Mouse (Mus musculus) ES-Bruce4 (cell line): Measurements from ENCODE around the gene Cxcl9. TPM values are rescaled to one million over a fixed set of nuclear protein-coding genes. Genes with fewer than 3 reads are reported as not detected.

ENCODE experiments used
- H3K27ac ChIP-seq: 2 replicates; pipeline ENCODE4 v1.5.1; 2012; ENCODE audit warnings: low read length, inconsistent platforms; ENCODE audit not compliant: insufficient read depth
- H3K27me3 ChIP-seq: 2 replicates; pipeline ENCODE4 v1.6.1; 2012; ENCODE audit warnings: mild to moderate bottlenecking, low read length, inconsistent platforms; ENCODE audit not compliant: control insufficient read depth, poor library complexity, insufficient read depth, severe bottlenecking
- H3K36me3 ChIP-seq: 2 replicates; pipeline ENCODE4 v1.6.1; 2012; ENCODE audit warnings: inconsistent platforms, mild to moderate bottlenecking, low read length, moderate library complexity; ENCODE audit not compliant: control insufficient read depth, poor library complexity, insufficient read depth, severe bottlenecking
- H3K4me1 ChIP-seq: one replicate; pipeline ENCODE4 v1.8.1; 2011; ENCODE audit warnings: low read length; ENCODE audit not compliant: control insufficient read depth, insufficient read depth
- H3K4me3 ChIP-seq: 2 replicates; pipeline ENCODE4 v1.5.1; 2011; ENCODE audit warnings: low read depth, mild to moderate bottlenecking, low read length
- H3K9ac ChIP-seq: 2 replicates; pipeline ENCODE4 v1.6.1; 2012; ENCODE audit warnings: low read depth, mild to moderate bottlenecking, inconsistent platforms; ENCODE audit not compliant: poor library complexity, severe bottlenecking
- H3K9me3 ChIP-seq: replicated peaks from 2 replicates; pipeline ENCODE4 v1.6.1; 2012; ENCODE audit warnings: mild to moderate bottlenecking, low read length, inconsistent platforms; ENCODE audit not compliant: control insufficient read depth, poor library complexity, insufficient read depth, severe bottlenecking
- CTCF ChIP-seq: IDR thresholded peaks from one replicate; pipeline ENCODE4 v1.8.1; 2011; ENCODE audit warnings: low read depth, low read length
- EP300 ChIP-seq: IDR thresholded peaks from 2 replicates; pipeline ENCODE4 v1.6.1; 2011; ENCODE audit warnings: low read depth, low read length; ENCODE audit not compliant: insufficient read depth
- POLR2A ChIP-seq: IDR thresholded peaks from one replicate; pipeline ENCODE4 v1.8.1; 2011; ENCODE audit warnings: low read length; ENCODE audit not compliant: insufficient read depth
- polyA plus RNA-seq: library from polyadenylated mRNA; stranded (reverse); fragments of >200 nt; gene quantifications from 2 replicates; pipeline ENCODE4 v1.2.4, GENCODE M21; 2011; ENCODE audit warnings: low read depth; ENCODE audit not compliant: missing spikeins, insufficient read depth, insufficient read length

The Cxcl9 gene
- polyA plus RNA-seq, 1 experiment: not detected

DNA sequence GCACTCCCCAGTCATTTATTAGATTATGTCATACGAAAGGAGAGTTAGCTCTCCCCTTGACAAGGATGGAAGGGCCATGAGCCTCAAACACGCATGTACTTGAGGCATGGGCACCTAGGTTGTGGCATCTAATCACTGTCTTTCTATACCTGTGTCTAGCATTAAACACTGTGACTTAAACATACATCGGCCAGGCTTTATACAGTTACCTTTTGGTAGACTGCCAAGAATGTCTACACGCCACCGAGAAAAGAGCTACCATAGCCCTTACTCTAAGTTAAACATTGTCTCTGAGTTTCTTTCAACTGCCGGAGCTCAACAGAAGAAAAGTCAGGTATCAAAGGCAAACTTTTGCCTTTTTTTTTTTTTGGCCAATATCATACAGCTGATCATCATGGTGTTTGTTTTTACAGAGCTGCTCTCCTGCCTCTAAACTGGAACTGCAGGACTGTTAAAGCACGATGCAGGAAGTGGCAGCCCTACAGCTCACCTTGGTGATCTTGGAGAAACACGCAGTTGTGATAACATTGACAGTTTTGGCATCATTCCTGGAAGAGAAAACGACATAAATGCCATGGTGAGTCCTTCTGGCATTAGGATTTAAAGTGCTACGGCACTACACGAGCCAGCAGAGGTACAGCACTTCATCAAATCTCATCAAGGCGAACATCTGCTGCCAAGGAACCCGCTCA lies 25.6 kb downstream of the Cxcl9 start:
- Histone ChIP-seq H3K36me3 (peaks cover 60% of the 10 kb centered on the region), H3K4me3 (no peak overlapping the region), H3K27ac (no peak overlapping the region), H3K9me3 (no peaks in the 10 kb centered on the region), H3K4me1 (no peaks in the 10 kb centered on the region), H3K27me3 (no peaks in the 10 kb centered on the region), H3K9ac (no peak overlapping the region)
- TF ChIP-seq CTCF: no peak
- TF ChIP-seq POLR2A: no peak
- no peak for TF ChIP-seq EP300

DNA sequence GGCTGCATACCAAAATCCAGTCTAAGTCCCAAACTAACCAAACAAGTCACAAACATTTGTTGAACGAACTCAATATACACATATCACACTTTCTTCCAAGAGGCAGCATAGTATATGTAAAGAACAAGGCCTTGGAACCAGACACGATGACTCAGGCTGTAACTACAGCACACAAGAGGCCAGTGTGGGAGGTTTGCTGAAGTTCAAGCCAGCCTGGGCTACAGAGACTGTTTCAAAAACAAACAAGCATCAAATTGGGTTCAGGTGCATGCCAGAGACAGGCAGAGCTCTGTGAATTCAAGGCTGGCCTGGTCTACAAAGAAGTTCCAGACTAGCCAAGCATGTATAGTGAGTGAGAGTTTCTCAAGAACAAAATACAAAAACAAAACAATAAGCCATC lies 33.4 kb downstream of the Cxcl9 start:
- Histone ChIP-seq H3K4me3 (no peak overlapping the region), H3K27ac (no peak overlapping the region), H3K36me3 (peaks cover 62% of the 10 kb centered on the region), H3K9me3 (no peaks in the 10 kb centered on the region), H3K27me3 (no peaks in the 10 kb centered on the region), H3K9ac (no peak overlapping the region), H3K4me1 (no peaks in the 10 kb centered on the region)
- no peak for TF ChIP-seq POLR2A
- TF ChIP-seq EP300: no peak
- TF ChIP-seq CTCF: no peak

DNA sequence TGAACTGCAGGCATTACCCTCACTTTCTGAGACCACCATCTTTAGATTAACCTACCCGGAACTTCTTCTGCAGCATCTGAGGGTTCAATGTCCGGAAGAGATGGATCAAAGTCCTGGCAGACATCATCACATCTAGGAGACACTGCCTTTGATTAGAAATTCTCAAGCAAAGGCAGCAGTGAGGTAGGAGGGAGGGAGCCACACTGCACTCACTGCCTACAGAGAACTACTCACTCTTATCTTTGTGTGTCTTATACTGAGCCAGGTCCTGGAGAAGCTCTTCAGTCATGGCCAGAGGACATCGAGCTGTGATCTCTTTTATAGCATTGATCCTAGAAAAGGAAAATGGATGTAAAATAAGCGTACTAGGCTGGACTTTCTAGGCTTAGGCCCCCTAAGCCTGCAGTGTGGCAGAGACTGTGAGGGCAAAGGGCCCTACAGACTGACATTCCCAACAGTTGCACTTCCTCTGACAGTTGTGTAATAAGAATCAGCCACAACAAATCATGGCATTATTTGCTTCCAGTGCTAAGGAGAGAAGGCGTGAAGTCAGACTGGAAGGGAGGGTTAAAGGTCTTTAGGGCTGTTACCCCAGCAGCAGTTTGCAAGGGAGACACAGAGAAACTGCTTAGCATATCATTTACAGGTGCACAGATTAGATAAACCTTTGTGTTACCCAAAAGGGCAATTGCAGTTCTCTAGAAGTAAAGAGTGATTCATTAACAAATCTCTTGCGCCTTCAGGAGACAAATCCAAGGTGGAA lies 36.0 kb downstream of the Cxcl9 start:
- H3K9me3 ChIP-seq: no peaks in the 10 kb centered on the region
- no peak for TF ChIP-seq EP300
- no peak for TF ChIP-seq POLR2A
- no peak for TF ChIP-seq CTCF
- H3K4me3 ChIP-seq: no peak overlapping the region
- H3K9ac ChIP-seq: no peak overlapping the region
- no peak overlapping the region for H3K27ac ChIP-seq
- no peaks in the 10 kb centered on the region for H3K27me3 ChIP-seq
- no peaks in the 10 kb centered on the region for H3K4me1 ChIP-seq
- peaks cover 70% of the 10 kb centered on the region for H3K36me3 ChIP-seq

DNA sequence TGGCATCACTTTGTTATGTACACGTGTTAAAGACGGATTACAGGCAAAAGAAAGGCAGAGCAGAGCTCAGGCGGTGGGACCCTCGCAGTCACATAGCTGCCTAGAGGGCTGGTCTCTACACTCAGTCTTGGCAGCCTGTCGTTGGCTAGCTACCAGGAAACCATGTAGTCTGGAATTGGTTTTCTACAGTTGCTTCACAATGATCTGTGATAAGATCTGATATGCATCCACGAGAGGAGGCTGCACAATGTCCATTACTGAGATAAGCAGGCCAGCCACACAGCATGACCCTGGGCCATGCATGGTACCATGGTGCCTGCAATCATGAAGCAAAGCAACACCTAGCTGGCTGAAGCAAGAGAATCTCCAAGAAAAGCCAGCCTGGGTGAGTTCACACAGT lies 40.0 kb downstream of the Cxcl9 start:
- Histone ChIP-seq H3K4me1 (no peaks in the 10 kb centered on the region), H3K9ac (no peak overlapping the region), H3K4me3 (no peak overlapping the region), H3K36me3 (peaks cover 61% of the 10 kb centered on the region), H3K27ac (no peak overlapping the region), H3K27me3 (no peaks in the 10 kb centered on the region), H3K9me3 (no peaks in the 10 kb centered on the region)
- TF ChIP-seq POLR2A: no peak
- no peak for TF ChIP-seq CTCF
- no peak for TF ChIP-seq EP300

DNA sequence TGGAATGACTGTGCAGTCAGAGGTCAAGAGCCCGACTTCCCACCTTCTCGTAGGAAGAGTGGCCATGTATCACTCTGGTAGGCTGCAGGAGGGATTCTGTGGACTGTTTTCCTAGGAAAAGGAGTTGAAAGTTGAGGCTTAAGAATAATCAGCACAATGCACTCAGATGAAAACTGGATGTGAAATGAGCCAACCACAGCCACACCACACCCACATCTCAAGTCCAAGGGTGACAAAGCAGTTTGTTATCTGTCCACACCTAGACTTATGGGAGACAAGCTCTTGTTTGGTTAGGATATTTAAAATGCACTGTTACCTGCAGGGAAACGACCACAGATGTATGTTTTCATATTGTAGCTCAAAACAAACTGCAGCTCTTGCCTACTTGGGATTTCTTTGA lies 44.8 kb downstream of the Cxcl9 start:
- no peaks in the 10 kb centered on the region for H3K9me3 ChIP-seq
- no peaks in the 10 kb centered on the region for H3K4me1 ChIP-seq
- no peak overlapping the region for H3K9ac ChIP-seq
- H3K36me3 ChIP-seq: peaks cover 19% of the 10 kb centered on the region
- no peak overlapping the region for H3K27ac ChIP-seq
- no peaks in the 10 kb centered on the region for H3K27me3 ChIP-seq
- TF ChIP-seq POLR2A: no peak
- no peak for TF ChIP-seq CTCF
- no peak for TF ChIP-seq EP300
- H3K4me3 ChIP-seq: no peak overlapping the region

DNA sequence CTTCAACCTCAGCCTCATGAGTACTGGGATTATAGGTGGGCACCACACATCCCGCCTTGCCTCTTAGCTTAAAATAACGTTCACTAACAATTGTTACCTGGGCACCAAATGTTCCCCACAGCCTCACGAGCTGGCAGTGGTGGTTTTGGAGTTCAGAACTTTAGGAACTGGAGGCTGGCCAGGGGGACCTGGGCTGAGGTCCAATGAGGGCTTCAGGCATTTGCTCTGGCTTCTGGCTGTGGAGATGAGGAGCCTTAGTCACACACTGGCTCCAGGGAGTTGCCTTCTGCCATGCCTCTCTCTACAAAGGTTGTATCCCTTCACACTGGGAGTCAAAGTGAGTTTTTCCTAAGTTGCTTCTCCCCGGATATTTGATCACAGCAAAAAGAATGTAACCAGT lies 45.3 kb downstream of the Cxcl9 start:
- Histone ChIP-seq H3K9ac (no peak overlapping the region), H3K4me1 (no peaks in the 10 kb centered on the region), H3K36me3 (peaks cover 13% of the 10 kb centered on the region), H3K9me3 (no peaks in the 10 kb centered on the region), H3K4me3 (no peak overlapping the region), H3K27me3 (no peaks in the 10 kb centered on the region), H3K27ac (no peak overlapping the region)
- no peak for TF ChIP-seq EP300
- no peak for TF ChIP-seq CTCF
- no peak for TF ChIP-seq POLR2A
